Mouse (Mus musculus) WW6 (cell line): ENCODE data around the gene Thsd7b.
"Not testable (repeated sequence)": the region's sequence is repeated elsewhere in the genome, so short reads cannot be mapped to it uniquely, and the experiment has no call there.

Experiments used
- DNase-seq: peaks from one replicate; pipeline ENCODE4 v3.0.0-alpha.2; 2013; ENCODE audit warnings: low read depth, low spot score

The Thsd7b gene

DNA sequence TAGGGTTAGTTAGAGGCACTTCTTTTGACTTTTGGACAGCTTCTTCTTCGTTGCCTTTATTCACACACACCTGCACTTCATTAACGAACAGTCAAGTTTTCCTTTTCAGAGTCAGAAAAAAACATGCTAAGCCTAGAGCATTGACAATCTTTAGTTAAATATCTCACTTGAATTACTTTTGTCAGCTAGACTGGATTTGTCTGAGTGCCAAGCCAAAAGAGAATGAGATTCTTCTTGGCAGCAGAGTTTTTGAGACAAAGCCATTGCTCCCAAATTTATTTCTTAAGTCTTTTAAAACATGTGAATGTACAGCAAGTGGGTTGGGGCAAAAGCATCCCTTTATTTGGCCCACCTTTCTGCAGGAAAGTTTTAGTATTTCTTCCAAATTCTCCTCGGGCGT, 362.0 kb downstream of the Thsd7b start:
- no peak for DNase-seq

DNA sequence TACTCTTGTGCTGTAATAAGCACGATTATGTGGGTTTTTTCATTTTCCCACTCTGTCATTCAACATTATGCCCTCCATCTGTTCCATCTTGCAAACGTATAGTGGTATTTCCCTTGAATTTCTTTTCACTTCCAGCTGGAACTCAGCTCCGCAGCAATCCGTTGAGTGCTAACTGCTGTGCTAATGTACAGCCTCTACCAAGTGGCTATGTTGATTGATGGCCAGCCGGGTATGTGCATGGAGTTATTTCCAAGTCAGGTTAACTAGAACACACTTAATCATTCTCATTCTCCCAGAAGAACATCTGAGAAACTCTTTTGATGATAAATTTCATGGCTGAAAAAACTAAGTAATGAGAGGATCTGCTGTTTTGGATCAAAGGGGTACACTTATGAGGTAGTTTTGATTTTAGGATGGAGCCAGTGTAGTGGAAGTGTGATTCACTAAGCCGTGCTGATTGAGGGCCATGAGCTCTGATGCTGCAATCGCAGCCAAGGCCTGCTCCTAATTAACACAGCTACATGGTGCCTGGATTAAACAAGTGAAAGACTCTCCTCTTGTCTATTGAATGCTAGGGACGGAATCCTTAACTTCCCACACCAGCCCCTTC, 371.3 kb downstream of the Thsd7b start:
- DNase-seq, result no peak

DNA sequence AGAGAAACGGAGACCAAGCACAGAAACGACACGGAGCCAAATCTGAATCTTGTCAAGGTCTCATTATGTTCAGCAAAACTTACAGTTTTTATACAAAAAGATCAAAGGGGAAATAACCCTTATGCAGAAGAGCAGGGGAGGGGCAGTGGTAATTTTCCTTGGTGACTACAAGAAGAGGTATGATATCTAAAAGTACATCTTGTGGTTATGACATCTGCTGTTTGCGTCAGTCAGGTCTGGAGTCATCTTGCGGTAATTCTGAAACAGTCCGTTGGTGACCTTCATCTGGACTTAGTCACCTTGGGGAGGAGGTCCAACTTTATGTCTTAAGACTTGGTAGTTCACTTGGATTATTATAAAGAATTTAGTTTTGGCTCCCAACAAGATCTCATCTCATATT, 378.3 kb downstream of the Thsd7b start:
- not testable (repeated sequence) for DNase-seq

DNA sequence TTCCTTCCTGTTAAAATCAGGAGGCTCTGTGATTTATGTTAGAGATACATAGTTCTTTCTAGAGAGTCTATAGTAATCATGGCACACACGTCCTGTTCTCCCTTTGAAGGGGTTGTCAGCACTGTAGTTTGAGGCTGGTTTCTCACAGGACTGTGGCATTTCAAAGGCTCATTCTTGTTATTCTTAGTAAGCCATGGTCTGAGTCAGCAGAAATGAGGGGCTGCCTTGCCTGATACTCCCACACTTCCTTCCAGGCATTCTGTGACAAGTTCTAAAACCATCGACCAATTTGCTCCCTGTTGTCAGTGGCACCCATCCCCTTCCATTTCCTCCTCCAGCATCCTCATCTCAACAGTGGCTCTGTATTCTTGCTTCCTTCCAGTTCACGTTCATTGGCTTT, 384.9 kb downstream of the Thsd7b start:
- DNase-seq, result no peak

DNA sequence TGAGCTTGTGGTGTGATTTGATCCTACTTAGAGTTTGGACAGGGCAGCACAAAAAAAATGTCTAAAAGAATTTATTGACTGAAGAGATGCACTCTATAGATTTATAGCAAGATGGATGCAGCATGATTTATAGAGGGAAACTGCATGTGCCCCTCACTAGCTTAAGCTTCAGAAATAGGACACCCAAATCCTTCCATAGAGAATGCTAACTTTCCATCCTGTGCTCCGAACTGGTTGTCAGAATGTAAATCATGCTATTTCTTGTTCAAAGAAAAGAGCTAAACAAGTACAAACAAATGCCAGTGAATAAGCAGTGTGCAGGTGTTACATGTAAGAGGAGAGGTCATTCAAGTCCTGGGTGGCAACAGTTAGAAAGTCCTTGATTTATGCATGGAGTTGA, 402.8 kb downstream of the Thsd7b start:
- no peak for DNase-seq

DNA sequence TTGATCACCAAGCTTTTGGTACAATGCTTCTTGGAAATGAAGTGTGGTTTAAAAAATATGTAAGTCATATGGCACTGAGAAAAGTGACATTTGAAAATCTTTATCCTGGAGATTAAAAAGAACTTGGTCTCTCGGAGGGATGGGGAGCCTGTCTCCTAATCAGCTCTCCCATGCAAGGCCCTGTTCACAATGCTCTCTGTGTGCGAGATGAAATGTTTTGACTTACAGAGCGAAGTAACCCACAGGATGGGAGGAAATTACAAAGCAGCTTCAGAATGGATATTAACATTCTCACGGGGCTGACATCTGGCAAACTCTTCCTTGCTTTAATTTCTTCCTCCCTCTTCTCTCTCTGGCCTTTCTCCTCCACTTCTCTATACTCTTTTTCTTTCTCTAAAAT, 405.7 kb downstream of the Thsd7b start:
- DNase-seq, result no peak

DNA sequence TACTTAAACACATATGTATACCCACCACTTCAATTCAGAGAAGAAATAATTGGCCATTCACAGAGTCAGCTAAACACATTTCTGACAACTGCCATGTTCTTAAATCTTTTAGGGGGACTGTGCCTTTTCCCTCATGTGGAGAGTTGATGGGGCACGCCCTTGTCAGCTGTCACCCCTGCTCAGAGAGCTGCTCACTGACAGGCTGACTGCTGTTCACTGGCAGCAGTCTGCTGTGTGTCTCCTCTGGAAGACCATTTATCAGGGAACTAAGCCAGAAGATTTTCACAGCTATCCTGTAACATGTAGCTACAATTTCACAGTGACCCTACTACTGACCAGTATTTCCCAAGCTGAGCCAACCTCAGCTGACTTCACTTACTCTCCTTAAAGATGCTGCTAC, 432.6 kb downstream of the Thsd7b start:
- DNase-seq, result no peak

DNA sequence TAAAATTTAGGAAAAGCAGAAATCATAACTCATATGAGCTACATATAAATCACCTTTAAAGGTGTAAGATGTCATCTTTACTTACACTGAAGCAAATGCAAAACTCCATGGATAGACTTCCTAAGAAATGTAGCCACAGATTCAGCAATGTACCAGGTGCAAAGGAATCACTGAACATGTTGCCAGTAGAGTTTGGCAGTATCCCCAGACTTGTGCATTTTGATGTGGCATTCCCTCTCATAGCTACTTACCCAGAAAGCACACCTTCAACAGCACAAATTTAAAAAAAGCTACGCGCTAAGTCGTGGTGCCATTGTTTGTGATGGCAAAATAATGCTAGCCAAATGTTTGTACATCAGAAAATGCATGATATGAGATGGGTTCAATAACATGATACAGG, 439.6 kb downstream of the Thsd7b start:
- DNase-seq, result no peak

DNA sequence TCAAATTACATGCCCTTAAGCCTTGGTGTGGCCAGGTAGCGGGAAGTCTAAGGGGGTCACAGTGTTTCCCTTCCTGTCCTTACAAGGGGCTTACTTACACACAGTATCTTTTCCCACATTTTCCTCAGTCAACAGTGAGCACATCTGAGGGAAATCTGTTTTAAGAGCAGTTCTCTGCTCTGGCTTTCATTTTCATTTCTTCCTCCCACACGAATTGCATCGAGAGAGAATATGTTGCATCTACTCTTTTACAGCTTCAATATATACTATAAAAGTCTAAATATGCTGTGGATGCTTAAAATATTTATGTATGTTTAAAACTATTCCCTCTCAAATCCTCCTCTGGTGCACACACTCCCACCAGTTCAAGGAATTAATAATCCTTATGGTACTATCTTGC, 440.5 kb downstream of the Thsd7b start:
- DNase-seq, result no peak

DNA sequence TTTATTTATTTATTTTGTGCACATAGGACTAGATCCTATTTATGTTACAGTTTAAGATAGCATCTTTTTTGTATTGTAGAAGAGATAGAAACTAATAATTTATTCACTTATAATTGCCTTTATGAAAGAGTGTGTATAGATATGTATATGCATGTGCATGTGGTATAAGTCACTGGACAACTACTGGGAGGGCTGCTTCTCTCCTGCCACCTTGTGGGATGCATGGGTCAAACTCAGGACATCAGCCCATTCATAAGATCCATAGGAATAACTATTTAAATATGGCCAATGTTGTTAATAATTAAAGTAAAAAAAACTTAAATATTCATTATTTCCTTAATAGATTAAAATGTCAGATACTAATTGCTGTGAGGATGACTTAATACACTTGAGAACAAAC, 446.5 kb downstream of the Thsd7b start:
- no peak for DNase-seq

DNA sequence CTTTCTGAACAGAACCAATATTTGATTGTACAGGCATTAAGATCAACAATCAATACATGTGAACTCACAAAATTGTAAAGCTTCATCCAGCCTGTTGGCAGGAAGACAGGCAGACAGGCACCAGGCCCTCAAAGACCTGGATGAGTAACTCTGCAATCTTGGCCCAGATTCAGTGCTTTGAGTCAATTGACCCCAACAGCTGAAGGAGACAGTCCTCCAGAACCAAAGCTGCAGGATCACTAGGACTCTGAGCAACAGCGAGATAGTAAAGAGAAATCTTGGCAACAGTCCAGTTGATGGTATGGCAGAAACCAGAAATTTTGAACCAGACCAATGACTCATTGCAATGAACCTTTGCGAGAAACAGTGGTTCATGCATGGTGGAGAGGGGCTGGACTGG, 458.9 kb downstream of the Thsd7b start:
- no peak for DNase-seq

DNA sequence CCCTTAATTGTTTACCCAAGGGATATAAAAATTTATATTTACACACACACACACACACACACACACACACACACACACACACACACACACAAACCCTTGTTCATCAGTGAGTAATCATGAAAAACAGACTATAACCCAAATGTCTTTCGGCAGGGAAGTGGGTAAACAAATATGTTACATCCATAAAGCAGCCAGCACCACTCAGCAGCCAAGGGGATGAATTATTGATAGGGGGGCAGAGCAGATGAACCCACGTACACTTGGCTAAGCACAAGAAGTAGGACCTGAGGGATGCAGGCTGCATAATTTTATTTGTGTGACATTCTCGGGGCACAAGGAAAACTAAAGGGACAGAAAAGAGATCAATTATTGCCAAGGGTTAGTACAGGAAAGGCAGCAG, 474.5 kb downstream of the Thsd7b start:
- DNase-seq, result no peak

DNA sequence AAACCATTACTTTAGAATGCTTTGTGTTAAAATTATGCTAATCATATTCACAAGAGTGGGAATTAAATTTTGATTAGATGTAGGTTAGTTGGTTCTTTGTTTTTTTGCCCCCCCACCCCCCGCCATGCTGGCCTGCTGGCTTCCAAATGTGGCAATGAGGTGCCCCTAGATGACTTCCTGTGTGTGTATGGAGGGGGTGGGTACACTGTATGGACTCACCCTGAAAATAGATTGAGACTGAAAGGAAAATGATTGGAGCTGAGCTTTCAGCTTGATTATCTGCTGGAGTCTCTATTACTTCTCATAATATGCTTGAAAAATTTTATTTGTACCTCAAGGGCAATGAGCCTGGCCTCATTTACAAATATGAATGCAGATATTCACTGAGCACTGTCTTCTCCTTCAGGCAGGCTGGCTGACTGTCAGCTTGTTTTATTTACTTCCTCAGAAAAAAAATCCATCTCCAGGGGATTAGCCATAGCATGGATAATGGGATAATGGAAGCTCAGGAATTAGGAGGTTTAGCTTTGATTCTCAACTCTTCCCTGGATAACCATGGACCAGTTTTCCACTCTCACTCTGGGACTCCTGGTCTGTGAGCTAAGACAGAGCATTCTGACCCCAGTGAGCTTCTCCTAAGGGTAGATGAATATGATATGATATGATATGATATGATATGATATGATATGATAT, 483.6 kb downstream of the Thsd7b start:
- DNase-seq, result no peak

DNA sequence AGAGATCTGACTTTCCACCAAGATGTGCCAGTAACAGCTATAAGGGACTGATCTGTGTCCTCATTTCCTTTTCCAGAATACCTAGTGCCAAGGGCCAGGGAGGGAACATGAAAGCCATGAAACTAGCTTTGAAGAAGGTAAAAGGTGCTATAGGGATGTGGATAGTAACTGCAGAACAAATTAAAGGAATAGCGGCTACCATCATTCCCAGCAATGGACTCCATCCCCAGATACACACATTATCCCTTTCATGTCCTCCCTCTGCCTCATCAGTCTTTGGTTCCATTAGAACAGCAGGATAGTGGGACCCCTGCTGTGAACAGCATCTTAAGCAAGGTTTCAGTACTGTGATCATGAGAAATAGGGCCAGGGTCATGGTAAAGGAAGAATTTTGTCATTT, 485.9 kb downstream of the Thsd7b start:
- no peak for DNase-seq

DNA sequence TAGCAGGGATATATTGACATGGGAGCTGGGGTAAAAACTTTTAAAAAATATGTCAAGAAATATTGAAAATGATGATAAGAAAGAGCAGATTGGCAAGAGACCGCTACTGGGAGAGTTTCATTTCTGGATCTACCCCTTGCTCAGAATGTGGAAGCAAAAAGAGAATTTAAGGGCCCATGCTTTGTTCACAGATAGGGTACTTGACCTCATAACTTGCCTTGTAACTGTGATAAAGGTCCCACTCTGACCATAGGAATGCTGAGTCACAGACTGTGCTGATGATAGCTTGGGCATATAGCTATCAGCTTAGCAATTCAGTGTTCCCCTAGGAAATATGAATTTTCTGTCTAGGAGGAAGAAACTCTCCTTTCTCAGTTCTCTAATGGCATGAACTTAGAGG, 488.1 kb downstream of the Thsd7b start:
- no peak for DNase-seq

DNA sequence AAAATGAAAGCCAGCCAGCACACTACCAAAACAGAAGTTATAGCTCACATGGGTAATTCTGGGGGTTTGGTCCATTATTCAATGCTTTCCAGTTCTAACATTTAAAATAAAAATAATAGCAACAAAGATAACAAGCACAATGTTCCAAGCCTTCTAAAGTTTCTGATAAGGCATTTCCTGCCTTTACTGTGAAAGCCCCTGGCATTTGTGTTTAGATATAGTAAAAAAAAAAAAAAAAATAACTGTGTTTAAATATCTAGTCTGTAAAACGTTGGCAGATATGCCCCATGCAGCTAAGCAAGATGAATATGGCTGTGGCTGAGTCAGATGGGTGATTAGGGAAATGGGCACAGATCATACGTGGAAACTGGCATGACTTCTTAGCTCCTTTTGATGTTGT, 491.6 kb downstream of the Thsd7b start:
- DNase-seq, result no peak

DNA sequence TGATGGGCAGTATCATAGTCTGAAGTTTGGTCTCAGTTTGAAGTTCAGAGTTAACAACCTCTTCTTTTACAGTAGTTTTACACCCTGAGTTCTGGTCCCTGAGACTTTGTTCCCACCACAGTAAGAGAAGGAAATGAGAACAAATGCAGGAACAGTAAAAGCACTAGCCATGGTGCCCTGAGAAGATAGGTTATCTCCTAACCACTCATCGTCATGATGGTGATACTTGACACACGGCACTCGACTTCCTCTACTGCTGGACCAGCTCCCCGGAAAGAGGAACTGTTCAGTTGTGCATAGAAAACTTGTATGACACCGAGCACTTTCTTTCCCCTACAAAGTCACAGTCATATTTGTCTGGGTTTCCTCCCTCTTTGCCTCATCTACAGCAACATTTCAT, 504.0 kb downstream of the Thsd7b start:
- DNase-seq, result no peak

DNA sequence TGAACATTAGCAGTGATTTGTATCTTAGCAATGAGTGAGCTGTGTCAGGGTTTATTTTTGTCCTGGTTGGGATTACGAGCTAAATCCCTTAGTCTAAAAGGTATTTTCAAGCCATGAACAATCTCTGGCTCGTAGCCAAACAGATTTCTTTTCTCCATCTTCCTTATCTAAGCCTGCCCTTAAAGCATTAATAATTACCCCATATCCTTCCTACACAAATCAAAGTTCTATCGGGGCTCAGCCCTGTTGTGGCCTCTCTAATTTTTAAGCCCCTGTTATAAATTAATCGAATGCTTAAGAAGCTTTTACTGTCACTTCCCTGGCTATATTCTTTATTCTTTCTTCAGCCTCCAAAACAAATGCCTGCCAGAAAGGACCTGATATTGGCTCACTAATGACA, 506.4 kb downstream of the Thsd7b start:
- DNase-seq, result no peak

DNA sequence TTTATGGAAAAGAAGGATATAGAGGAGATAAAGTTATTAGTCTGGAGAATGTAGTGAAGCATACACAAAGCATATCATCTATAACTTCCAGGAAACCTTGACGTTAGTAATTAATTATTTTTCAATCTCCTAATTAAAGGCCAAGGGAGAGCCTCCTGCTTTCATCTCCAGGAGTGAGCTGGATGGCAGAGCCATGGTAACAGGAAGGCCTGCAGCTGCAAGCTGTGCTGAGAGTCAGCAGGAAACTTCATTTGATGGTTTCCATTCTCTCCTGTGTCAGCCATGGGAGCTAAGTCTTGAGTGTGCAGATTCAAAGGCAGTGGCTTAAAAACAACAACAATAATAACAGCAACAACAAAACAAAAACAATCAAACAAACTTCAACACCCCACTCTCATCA, 507.5 kb downstream of the Thsd7b start:
- no peak for DNase-seq

DNA sequence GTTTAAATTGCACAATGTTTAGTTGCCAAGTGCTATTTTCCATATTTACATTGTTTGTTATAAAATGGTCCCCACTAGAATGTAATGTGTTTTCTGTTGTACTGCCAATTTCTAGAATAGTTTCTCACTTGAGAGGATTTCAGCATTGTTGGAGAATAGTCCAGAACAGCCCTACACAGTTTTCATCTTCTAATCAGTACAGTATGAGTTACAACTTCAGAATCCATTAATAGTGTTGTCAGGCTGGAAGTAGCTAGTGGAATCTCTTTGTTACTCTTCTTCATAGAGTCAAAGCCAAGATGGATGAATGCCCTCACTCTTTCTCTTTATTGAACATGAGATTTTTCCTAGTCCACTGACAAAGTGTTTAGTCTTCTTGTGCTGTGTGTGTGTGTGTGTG, 525.4 kb downstream of the Thsd7b start:
- no peak for DNase-seq

DNA sequence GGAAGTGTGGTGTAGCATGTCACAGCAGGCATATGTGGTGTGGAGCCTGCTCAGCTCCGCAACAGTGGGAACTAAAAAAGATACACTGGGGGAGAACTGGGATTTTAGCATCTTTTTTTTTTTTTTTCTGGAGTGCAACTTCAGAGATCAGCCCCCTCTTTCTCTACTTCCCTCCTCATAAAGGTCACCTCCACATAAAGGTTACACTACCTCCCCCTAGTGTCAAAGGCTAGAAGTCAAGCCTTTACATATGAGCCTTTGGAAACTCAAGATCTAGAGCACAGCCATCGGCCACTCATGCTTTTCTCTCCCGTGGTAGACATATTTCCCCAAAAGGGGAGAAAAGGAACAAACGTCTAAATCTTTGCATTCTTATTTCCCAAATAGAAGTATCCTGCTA, 553.8 kb downstream of the Thsd7b start:
- no peak for DNase-seq

DNA sequence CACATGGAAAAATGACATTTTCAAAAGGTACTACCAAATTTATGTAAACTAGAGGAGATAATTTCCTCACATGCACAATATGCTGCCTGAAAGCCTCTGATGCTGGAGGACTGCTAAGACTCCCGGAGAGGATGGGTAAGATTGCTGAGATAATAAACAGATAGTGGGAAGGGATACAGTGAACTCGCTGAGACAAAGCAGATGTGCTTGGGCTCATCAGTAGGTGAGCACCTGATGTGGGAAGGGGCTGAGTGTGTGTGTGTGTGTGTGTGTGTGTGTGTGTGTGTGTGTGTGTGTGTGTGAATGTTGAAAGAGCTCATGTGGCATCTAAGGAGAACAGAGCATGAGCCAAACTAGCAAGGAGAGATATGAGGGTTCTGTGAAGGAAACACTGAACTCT, 564.2 kb downstream of the Thsd7b start:
- no peak for DNase-seq

DNA sequence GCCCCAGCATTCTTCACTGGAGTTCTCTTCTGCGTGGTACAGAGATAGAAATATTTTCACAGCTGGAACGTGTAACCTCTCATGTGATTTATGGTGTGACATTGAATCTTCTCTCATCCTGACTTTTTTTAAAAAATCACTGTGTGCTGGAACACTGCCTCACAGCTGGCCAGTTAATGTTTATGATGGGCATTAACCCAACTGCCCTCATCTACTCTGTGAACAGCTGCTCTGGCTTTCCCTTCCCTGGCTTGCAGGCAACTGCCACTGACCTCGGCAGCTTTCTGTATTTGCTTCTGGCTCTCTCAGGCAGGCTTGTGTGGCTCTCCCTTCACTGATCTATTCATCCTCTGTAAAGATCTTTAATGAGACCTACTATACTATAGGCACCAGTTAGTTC, 564.7 kb downstream of the Thsd7b start:
- DNase-seq, result no peak

DNA sequence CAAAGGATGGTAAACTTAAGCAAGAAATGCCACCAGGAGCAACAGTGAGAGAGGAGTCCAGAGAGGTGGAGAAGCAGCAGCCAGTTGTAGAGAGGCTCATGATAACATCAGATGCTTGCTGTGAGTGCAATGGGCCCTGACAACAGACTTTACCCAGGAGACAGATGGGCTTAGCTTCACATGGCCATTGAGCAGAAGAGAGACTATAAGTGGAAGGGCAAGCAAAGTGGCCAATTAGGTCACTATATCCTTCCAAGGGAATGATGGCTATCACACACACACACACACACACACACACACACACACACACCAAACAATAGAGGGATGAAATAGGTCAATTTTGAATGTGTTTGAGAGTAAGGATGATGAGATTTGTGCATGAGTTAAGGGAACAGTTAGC, 565.4 kb downstream of the Thsd7b start:
- DNase-seq, result no peak
